Mouse (Mus musculus) limb, embryonic 11.5 days (tissue): ENCODE results near the gene Crb2. TPM values are rescaled to one million over a fixed set of nuclear protein-coding genes. Genes with fewer than 3 reads are reported as not detected.

Experiments
- ATAC-seq: fragments of 200-750 bp; cut with Nextera tagmentation; 2 replicates; pipeline ENCODE4 v1.8.0; 2017; ENCODE audit warnings: low read depth; ENCODE audit not compliant: insufficient number of reproducible peaks, low FRiP score, low TSS enrichment
- DNase-seq: peaks from one replicate; pipeline ENCODE4 v3.0.0-alpha.2; 2015; ENCODE audit warnings: low spot score
- H3K27ac ChIP-seq: fragments of 300-500 bp; sonication (generic); replicated peaks from 2 replicates; pipeline ENCODE4 v1.5.1; 2014; ENCODE audit warnings: low read depth, mild to moderate bottlenecking, low read length
- H3K27me3 ChIP-seq: fragments of 300-500 bp; sonication (generic); 2 replicates; pipeline ENCODE4 v1.6.1; 2014; ENCODE audit warnings: mild to moderate bottlenecking, low read length, mixed read lengths; ENCODE audit not compliant: control insufficient read depth, insufficient read depth
- H3K36me3 ChIP-seq: fragments of 300-500 bp; sonication (generic); 2 replicates; pipeline ENCODE4 v1.6.1; 2014; ENCODE audit warnings: mild to moderate bottlenecking, low read length, moderate library complexity, mixed read lengths; ENCODE audit not compliant: control insufficient read depth, insufficient read depth
- H3K4me1 ChIP-seq: fragments of 300-500 bp; sonication (generic); 2 replicates; pipeline ENCODE4 v1.6.1; 2014; ENCODE audit warnings: low read length, mixed read lengths; ENCODE audit not compliant: control insufficient read depth, insufficient read depth
- H3K4me2 ChIP-seq: fragments of 300-500 bp; sonication (generic); 2 replicates; pipeline ENCODE4 v1.6.1; 2014; ENCODE audit warnings: low read depth, mild to moderate bottlenecking, moderate library complexity; ENCODE audit not compliant: severe bottlenecking
- H3K4me3 ChIP-seq: fragments of 300-500 bp; sonication (generic); 2 replicates; pipeline ENCODE4 v1.5.1; 2014; ENCODE audit warnings: low read depth, low read length
- H3K9ac ChIP-seq: fragments of 300-500 bp; sonication (generic); 2 replicates; pipeline ENCODE4 v1.6.1; 2014; ENCODE audit warnings: mild to moderate bottlenecking, low read length
- H3K9me3 ChIP-seq: fragments of 300-500 bp; sonication (generic); 2 replicates; pipeline ENCODE4 v1.6.1; 2016; ENCODE audit warnings: low read length; ENCODE audit not compliant: control insufficient read depth
- whole genome bisulfite sequencing: fragments of 180-500 bp; shearing (Covaris S2); extraction: QIAGEN DNeasy Blood & Tissue Kit; methylation state at CpG from one replicate; pipeline ENCODE4 v1.1.7; 2014; 5-methylcytosine and 5-hydroxymethylcytosine counted together
- polyA plus RNA-seq: library from polyadenylated mRNA; unstranded; fragments of >200 nt; fragmentation: Nextera tagmentation; extraction: Ambion mirVana; gene quantifications from 2 replicates; pipeline ENCODE4 v1.2.1, GENCODE M21; 2014

Crb2 gene
- polyA plus RNA-seq, 1 experiment from 2014 or later: 0.80 TPM

DNA sequence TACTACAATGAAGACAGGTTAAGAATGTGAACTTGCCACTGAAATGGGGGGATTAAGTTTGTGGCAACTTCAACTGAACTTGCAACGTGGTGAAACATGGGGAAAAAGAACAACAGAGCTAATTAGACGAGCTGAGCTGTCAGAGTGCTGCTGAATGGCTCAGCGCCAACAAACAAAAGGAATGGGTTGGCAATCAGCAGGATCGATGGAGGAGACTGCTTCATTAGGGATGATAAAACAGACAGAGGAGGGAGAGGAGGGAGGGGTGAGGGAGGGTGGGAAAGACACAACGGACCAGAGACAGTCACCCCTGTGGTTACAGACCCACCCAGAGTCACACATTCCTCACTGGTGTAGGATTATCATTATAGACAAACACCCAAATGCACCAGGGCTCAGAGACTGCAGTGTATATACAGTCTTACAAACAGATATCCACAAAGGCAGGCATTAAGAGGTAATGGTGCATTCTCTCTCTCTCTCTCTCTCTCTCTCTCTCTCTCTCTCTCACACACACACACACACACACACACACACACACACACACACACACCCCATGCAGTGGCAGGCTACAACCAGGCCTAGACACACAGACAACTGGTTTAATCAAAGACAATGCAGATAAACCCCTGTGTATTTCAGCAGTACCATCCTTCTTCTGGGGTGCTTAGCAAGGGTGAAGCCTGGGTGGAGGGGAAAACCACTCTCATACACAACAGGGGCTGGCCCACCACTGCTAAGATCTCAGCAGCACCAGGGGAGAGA is 42.9 kb downstream of the Crb2 start:
- no peak overlapping the region for H3K4me3 ChIP-seq

DNA sequence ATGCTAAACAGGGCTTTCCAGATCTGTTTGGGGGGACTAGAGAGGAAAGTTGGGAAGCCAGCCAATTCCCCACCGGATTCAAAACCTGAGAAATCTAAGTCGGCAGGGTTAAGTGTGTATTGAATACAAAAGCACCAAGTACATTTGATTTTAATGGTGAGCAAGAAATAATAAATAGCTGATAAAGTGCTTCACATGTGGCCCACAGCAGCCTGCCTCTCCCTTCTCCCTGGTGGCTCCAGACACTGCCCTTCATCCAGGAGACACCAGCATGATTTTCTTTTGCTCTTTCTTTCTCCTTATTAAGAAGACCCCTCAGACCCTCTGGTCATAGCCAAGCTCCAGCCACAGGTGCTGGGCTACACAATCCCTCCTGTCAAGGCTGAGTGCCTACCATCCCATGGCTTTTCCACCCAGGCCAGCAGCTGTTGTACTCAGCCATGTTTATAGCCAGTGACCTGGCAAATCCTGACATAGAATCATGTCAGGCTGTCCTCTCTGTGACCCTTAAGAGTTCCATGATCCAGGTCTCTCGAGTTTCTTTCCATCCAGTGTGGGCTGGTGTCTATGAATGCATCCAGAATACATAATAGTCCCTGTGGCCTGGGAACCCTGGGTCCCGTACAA is 43.6 kb downstream of the Crb2 start:
- Histone ChIP-seq H3K27ac (no peak overlapping the region), H3K4me1 (no peaks in the 10 kb centered on the region)
- no peak for ATAC-seq

More for the DNA sequence above, 42.9 kb downstream of the Crb2 start:
- Histone ChIP-seq H3K36me3 (no peaks in the 10 kb centered on the region), H3K27ac (no peak overlapping the region), H3K9ac (no peak overlapping the region), H3K9me3 (no peaks in the 10 kb centered on the region), H3K4me2 (no peak overlapping the region), H3K4me1 (no peaks in the 10 kb centered on the region), H3K27me3 (no peaks in the 10 kb centered on the region)
- WGBS: 17% methylated on average over 5 of the region's 5 CpGs
- no peak for ATAC-seq
- no peak for DNase-seq

DNA sequence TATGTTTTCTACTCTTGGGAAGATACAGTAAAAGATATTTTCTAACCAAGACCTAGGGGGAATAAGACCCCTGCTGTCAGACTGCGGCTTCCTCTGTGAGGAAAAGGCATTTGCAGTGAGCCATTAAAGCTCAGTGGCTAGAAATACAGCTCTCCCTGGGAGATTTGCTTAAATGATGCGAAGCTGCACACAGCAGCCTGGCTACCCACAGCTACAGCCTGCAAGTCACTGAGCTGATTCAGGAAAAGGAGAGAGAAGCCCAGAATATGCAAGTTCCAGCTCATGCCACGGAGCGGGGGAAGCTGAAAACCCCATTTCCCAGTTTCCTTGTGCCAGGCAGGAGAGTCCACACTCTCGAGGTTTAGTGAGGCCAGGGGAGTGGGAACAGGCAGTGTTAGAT is 46.1 kb downstream of the Crb2 start:
- Histone ChIP-seq H3K4me1 (no peaks in the 10 kb centered on the region), H3K27ac (no peak overlapping the region), H3K36me3 (no peaks in the 10 kb centered on the region), H3K4me2 (no peak overlapping the region), H3K9me3 (no peaks in the 10 kb centered on the region), H3K27me3 (no peaks in the 10 kb centered on the region), H3K9ac (no peak overlapping the region), H3K4me3 (no peak overlapping the region)
- DNase-seq: no peak
- WGBS: 62% methylated on average over 5 of the region's 5 CpGs
- ATAC-seq: no peak

More for the DNA sequence above, 43.6 kb downstream of the Crb2 start:
- Histone ChIP-seq H3K4me3 (no peak overlapping the region), H3K36me3 (no peaks in the 10 kb centered on the region), H3K9me3 (no peaks in the 10 kb centered on the region), H3K27me3 (no peaks in the 10 kb centered on the region), H3K4me2 (no peak overlapping the region), H3K9ac (no peak overlapping the region)
- 69% methylated on average over 4 of the region's 4 CpGs for WGBS
- DNase-seq: no peak

DNA sequence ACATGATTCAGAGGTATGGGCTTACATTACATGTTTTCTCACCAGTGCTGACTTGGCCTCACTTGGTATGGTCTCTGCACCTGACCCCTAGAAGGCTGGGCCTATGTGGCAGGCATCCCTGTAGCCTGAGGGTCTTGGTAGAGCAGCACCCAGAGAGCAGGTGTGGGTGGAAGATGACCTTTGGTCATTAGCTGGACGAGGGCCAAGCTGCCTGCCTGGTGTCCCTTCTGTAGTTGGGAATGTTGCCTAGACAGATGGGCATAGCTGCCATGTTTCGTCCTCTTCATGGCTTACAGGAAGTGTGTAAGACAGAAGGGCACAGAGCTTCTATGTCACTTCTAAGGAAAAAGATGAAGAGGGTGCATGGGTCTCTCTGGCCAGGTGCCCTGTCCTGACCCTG is 47.8 kb downstream of the Crb2 start:
- Histone ChIP-seq H3K4me3 (no peak overlapping the region), H3K36me3 (no peaks in the 10 kb centered on the region), H3K9me3 (no peaks in the 10 kb centered on the region), H3K4me1 (no peaks in the 10 kb centered on the region), H3K4me2 (no peak overlapping the region), H3K9ac (no peak overlapping the region), H3K27me3 (no peaks in the 10 kb centered on the region), H3K27ac (no peak overlapping the region)
- ATAC-seq: no peak
- DNase-seq: no peak
- 76% methylated on average over 2 of the region's 2 CpGs for WGBS

DNA sequence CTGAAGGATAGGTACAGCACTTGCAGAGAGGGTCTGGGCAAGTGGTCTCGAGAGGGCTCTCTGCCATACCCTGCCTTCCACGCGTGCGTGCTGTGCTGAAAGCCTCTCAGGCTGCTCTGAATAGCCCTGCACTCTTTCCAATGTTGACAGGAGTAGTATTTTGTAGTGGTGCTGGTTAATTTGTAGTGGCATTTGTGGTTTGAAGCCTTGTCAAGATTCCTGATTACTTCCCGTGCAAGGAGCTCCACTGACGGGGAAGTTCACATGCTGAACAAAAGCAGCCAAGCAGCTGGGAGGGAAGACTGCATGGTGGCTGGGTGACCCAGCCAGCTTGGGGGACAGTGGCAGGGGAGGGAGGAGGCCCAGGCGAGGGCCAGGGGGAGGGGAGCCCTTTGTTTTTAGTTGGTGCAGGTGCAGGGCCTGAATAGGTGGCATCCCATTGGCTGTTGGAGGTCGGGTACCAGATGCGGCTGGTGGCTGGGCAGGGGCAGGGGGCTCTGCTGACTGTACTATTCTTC is 53.8 kb downstream of the Crb2 start:
- Histone ChIP-seq H3K4me1 (peaks cover 18% of the 10 kb centered on the region), H3K9me3 (no peaks in the 10 kb centered on the region), H3K36me3 (no peaks in the 10 kb centered on the region; the same call in 1 of the 2 replicates), H3K9ac (no peak overlapping the region), H3K27me3 (no peaks in the 10 kb centered on the region), H3K4me3 (no peak overlapping the region), H3K4me2 (no peak overlapping the region), H3K27ac (no peak overlapping the region)
- 0 out of 2 replicates have a peak, but pooled peaks have one; percentile 13 for ATAC-seq
- DNase-seq: no peak
- WGBS: 64% methylated on average over 9 of the region's 9 CpGs

DNA sequence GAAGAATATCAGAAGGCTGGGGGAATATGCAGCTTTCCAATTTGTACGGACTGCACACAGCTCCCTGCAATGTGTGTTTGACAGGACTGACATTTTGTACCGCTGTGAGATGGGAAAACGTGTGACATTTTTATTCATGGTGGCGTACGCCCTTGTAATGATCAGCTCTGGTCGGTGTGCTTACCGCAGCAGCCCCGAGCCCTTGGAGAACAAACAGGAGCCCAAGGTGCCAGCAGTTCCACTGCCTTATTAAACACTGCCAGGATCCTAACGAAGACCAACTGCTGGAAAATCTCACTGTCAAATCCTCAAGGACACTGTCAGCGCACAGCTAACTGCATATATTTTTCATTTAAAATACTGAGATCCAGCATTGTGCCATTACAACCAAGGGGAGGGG is 56.2 kb downstream of the Crb2 start:
- Histone ChIP-seq H3K9ac (no peak overlapping the region), H3K4me3 (no peak overlapping the region), H3K4me2 (no peak overlapping the region; the same call in 1 of the 2 replicates), H3K4me1 (peaks cover 18% of the 10 kb centered on the region), H3K27ac (no peak overlapping the region), H3K27me3 (no peaks in the 10 kb centered on the region), H3K9me3 (no peaks in the 10 kb centered on the region), H3K36me3 (no peaks in the 10 kb centered on the region; the same call in 1 of the 2 replicates)
- 42% methylated on average over 10 of the region's 10 CpGs for WGBS
- ATAC-seq (no peak), DNase-seq (no peak)

DNA sequence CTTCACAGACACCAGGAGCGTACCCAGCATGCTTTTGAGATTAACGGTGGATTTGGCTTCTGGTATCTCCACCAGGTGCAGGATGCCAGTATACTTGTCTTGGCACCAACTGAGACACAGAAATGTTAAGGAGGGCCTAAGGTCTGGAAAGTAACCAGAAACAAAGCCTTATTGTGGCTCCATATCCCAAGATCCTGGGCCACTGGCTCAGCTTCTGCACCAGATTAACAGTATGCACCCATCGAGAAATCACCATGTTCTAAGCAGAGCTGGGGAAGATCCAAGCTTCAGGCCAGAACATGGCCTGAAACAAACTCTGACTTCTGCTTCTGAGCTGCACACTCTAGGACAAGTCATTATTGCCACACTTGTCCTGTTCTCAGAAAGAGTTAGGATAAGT is 60.9 kb downstream of the Crb2 start:
- H3K4me1 ChIP-seq: peaks cover 10% of the 10 kb centered on the region
- H3K9me3 ChIP-seq: no peaks in the 10 kb centered on the region
- no peak overlapping the region for H3K4me2 ChIP-seq
- no peak overlapping the region for H3K9ac ChIP-seq
- no peaks in the 10 kb centered on the region; the same call in 1 of the 2 replicates for H3K36me3 ChIP-seq
- ATAC-seq (no peak), DNase-seq (no peak)
- H3K27ac ChIP-seq: no peak overlapping the region
- 94% methylated on average over 3 of the region's 3 CpGs for WGBS
- no peak overlapping the region for H3K4me3 ChIP-seq
- no peaks in the 10 kb centered on the region for H3K27me3 ChIP-seq

DNA sequence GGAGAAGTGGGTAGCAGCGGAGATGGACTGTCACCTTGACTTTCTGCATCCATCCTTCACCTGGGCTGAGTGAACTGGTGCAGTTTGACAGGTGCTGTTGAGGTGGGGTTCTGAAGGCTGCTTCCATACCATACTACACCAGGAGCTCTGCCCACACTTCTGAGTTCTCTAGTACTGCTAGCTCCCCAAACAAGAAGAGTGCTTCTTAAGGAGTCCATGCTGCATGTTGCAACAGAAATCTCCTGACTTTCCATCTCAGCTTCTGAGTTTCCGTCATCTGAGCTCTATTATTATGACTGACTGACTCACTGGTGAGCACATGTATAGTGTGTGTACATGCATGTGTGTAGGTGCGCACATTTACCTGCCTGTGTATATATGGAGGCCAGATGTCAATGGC is 61.5 kb downstream of the Crb2 start:
- no peak overlapping the region for H3K27ac ChIP-seq
- H3K27me3 ChIP-seq: no peaks in the 10 kb centered on the region
- no peak for DNase-seq
- no peak overlapping the region for H3K4me3 ChIP-seq
- H3K9me3 ChIP-seq: no peaks in the 10 kb centered on the region
- no peaks in the 10 kb centered on the region; the same call in 1 of the 2 replicates for H3K36me3 ChIP-seq
- no peak overlapping the region for H3K4me2 ChIP-seq
- 95% methylated on average over 3 of the region's 3 CpGs for WGBS
- no peak overlapping the region for H3K9ac ChIP-seq
- H3K4me1 ChIP-seq: peaks cover 11% of the 10 kb centered on the region
- no peak for ATAC-seq
